Comparison of ENCODE assay signal across 8 mouse cellular contexts in genomic region chr3:95673707-95674211, GRCm38 (mm10). TPM values are rescaled to one million over a fixed set of nuclear protein-coding genes. Genes with fewer than 3 reads are reported as not detected.
DNase-seq lines count a peak whose midpoint lies in the region; ATAC-seq and TF ChIP-seq lines count a peak whose summit lies in the region.

No protein-coding gene starts in this region.

- H3K4me3 ChIP-seq in gastrocnemius, adult 2 months = peak overlapping the region; percentile 66
- H3K4me3 ChIP-seq in ES-E14 (ENCODE audit: insufficient read depth in 1 of 2, low read depth in 1 of 2, low read length in 2 of 2, poor library complexity in 1 of 2, severe bottlenecking in 1 of 2) = peak overlapping the region; percentile 57 to 60
- 0 out of 4 replicates have a peak overlapping the region, but pooled peaks of 1 of the 2 experiments have one; percentile 11 for H3K4me3 ChIP-seq in heart, embryonic 14.5 days (ENCODE audit: control insufficient read depth in 1 of 2, insufficient read depth in 1 of 2, low read depth in 1 of 2, low read length in 2 of 2)
- H3K4me3 ChIP-seq in liver, embryonic 13.5 days (replicated peaks) = peak overlapping the region; percentile 50
- H3K4me3 ChIP-seq in stomach, embryonic 15.5 days (replicated peaks) = peak overlapping the region; percentile 14; the same call in 1 of the 2 replicates

- peaks cover 4 to 45% of the 10 kb centered on the region in 2 experiments for H3K4me1 ChIP-seq in ES-E14 (ENCODE audit: control insufficient read depth in 2 of 2, insufficient read depth in 2 of 2, low read length in 2 of 2, poor library complexity in 1 of 2)
- H3K4me1 ChIP-seq in heart, embryonic 14.5 days (ENCODE audit: control insufficient read depth in 2 of 2, insufficient read depth in 2 of 2, low read length in 2 of 2) = peaks cover 46 to 61% of the 10 kb centered on the region in 2 experiments
- peaks cover 86% of the 10 kb centered on the region for H3K4me1 ChIP-seq in liver, embryonic 13.5 days (replicated peaks)
- peaks cover 58% of the 10 kb centered on the region for H3K4me1 ChIP-seq in stomach, embryonic 15.5 days

- peak; percentile 52 for DNase-seq in gastrocnemius, adult 2 months
- DNase-seq in gastrocnemius, postnatal 10 days = no peak
- DNase-seq in ES-E14 (ENCODE audit: low read depth, low spot score) = no peak
- DNase-seq in liver, embryonic 13.5 days = no peak
- DNase-seq in right cerebral cortex, postnatal 25 days = no peak
- no peak for DNase-seq in cerebellum, adult 11-12 months

- intact Hi-C loops in gastrocnemius, adult 2 months (cut with DNase I) = no loop called here

- in situ Hi-C loops in ES-E14 (cut with MboI; ENCODE audit: low sequenced_read_pairs in 2 of 2, unreplicated experiment in 2 of 2) = no loop called here

- H3K4me2 ChIP-seq in heart, embryonic 14.5 days (ENCODE audit: low read length) = peak overlapping the region; percentile 58
- peak overlapping the region; percentile 83 for H3K4me2 ChIP-seq in liver, embryonic 13.5 days
- peak overlapping the region; percentile 46 for H3K4me2 ChIP-seq in stomach, embryonic 15.5 days

- no peaks in the 10 kb centered on the region for H3K27me3 ChIP-seq in heart, embryonic 14.5 days (ENCODE audit: control insufficient read depth, insufficient read depth, low read length)
- no peaks in the 10 kb centered on the region for H3K27me3 ChIP-seq in liver, embryonic 13.5 days
- H3K27me3 ChIP-seq in stomach, embryonic 15.5 days (replicated peaks) = no peaks in the 10 kb centered on the region

- H3K36me3 ChIP-seq in ES-E14 (ENCODE audit: control insufficient read depth, insufficient read depth, low read length, poor library complexity, severe bottlenecking) = peaks cover 3% of the 10 kb centered on the region; the same call in 1 of the 2 replicates
- H3K36me3 ChIP-seq in heart, embryonic 14.5 days (ENCODE audit: control insufficient read depth, insufficient read depth, low read length) = peaks cover 27% of the 10 kb centered on the region
- H3K36me3 ChIP-seq in liver, embryonic 13.5 days = peaks cover 31% of the 10 kb centered on the region
- no peaks in the 10 kb centered on the region for H3K36me3 ChIP-seq in stomach, embryonic 15.5 days

- 9% methylated on average over 11 of the region's 11 CpGs for WGBS in heart, embryonic 14.5 days
- WGBS in liver, embryonic 13.5 days (ENCODE audit: insufficient replicate concordance) = 12% methylated on average over 11 of the region's 11 CpGs
- 12% methylated on average over 11 of the region's 11 CpGs for WGBS in stomach, embryonic 15.5 days

- ATAC-seq in heart, embryonic 14.5 days (ENCODE audit: insufficient number of reproducible peaks, insufficient read depth, low FRiP score, low read depth) = no peak; the same call in 1 of the 2 replicates
- ATAC-seq in liver, embryonic 13.5 days (ENCODE audit: low read depth) = no peak
- ATAC-seq in stomach, embryonic 15.5 days (ENCODE audit: insufficient read depth, low FRiP score, low read depth) = peak; percentile 21

- no peak for TF ChIP-seq CTCF in gastrocnemius, adult 2 months (IDR thresholded peaks at IDR 0.05)

- peak overlapping the region; percentile 96 for H3K27ac ChIP-seq in gastrocnemius, adult 2 months
- peak overlapping the region; percentile 100 for H3K27ac ChIP-seq in ES-E14 (ENCODE audit: insufficient read depth, low read depth, low read length, poor library complexity, severe bottlenecking)
- peak overlapping the region; percentile 93 to 97 for H3K27ac ChIP-seq in heart, embryonic 14.5 days (replicated peaks in 1 of 2; ENCODE audit: control insufficient read depth in 1 of 2, insufficient read depth in 1 of 2, low read depth in 2 of 2, low read length in 2 of 2)
- H3K27ac ChIP-seq in liver, embryonic 13.5 days = peak overlapping the region; percentile 99
- peak overlapping the region; percentile 98 for H3K27ac ChIP-seq in stomach, embryonic 15.5 days

- H3K9me3 ChIP-seq in ES-E14 (ENCODE audit: control insufficient read depth, insufficient read depth, low read depth, low read length) = no peaks in the 10 kb centered on the region
- no peaks in the 10 kb centered on the region for H3K9me3 ChIP-seq in heart, embryonic 14.5 days (ENCODE audit: control insufficient read depth, low read length)
- H3K9me3 ChIP-seq in liver, embryonic 13.5 days (replicated peaks) = no peaks in the 10 kb centered on the region
- H3K9me3 ChIP-seq in stomach, embryonic 15.5 days = no peaks in the 10 kb centered on the region

- peak overlapping the region; percentile 71 for H3K9ac ChIP-seq in ES-E14 (ENCODE audit: insufficient read depth, low read depth, low read length, poor library complexity, severe bottlenecking)
- H3K9ac ChIP-seq in heart, embryonic 14.5 days (ENCODE audit: low read length) = peak overlapping the region; percentile 67
- H3K9ac ChIP-seq in liver, embryonic 13.5 days = peak overlapping the region; percentile 87
- 0 out of 2 replicates have a peak overlapping the region, but pooled peaks have one; percentile 5 for H3K9ac ChIP-seq in stomach, embryonic 15.5 days

TF ChIP-seq in ES-E14, 5 proteins besides CTCF, POLR2A, EP300 and RAD21:
- TF ChIP-seq MAFK (IDR thresholded peaks at IDR 0.05; ENCODE audit: insufficient read depth, low read depth, low read length) = no peak

RNA-seq across cellular contexts. Expression of gene Adamtsl4, which starts 14.0 kb away (rescaled TPM):
- 10 to 100 TPM; 17.2 to 32.0 TPM for total RNA-seq in gastrocnemius, adult 2 months (2021)
- 10 to 100 TPM; 23.9 to 26.3 TPM for total RNA-seq in gastrocnemius, postnatal 10 days (2021)
- 1.9 and 5.0 TPM in 2 replicates for total RNA-seq in ES-E14 (2012; rRNA removed)
- polyA plus RNA-seq in heart, embryonic 14.5 days (2014; fragmentation: Nextera tagmentation; extraction: Ambion mirVana) = 6.3 and 7.0 TPM in 2 replicates
- 0.37 and 0.83 TPM in 2 replicates for polyA plus RNA-seq in liver, embryonic 13.5 days (2015; fragmentation: Nextera tagmentation; extraction: Ambion mirVana)
- polyA plus RNA-seq in stomach, embryonic 15.5 days (2015; fragmentation: Nextera tagmentation; extraction: Ambion mirVana) = 3.8 and 7.3 TPM in 2 replicates

RNA-seq across cellular contexts. Expression of gene Mcl1, which starts 15.2 kb away (rescaled TPM):
- total RNA-seq in gastrocnemius, adult 2 months (2021) = 100 to 1,000 TPM; 110 to 123 TPM
- 100 to 1,000 TPM in 1 of 2 experiments, 10 to 100 TPM in 1; 96.8 to 111 TPM for total RNA-seq in gastrocnemius, postnatal 10 days (2021)
- total RNA-seq in ES-E14 (2012; rRNA removed) = 207 and 253 TPM in 2 replicates
- polyA plus RNA-seq in heart, embryonic 14.5 days (2014; fragmentation: Nextera tagmentation; extraction: Ambion mirVana) = 54.3 and 57.2 TPM in 2 replicates
- 31.8 and 33.3 TPM in 2 replicates for polyA plus RNA-seq in liver, embryonic 13.5 days (2015; fragmentation: Nextera tagmentation; extraction: Ambion mirVana)
- 54.1 and 57.7 TPM in 2 replicates for polyA plus RNA-seq in stomach, embryonic 15.5 days (2015; fragmentation: Nextera tagmentation; extraction: Ambion mirVana)

RNA-seq across cellular contexts. Expression of gene Ensa, which starts 49.0 kb away (rescaled TPM):
- 100 to 1,000 TPM in 1 of 2 experiments, 10 to 100 TPM in 1; 97.2 to 102 TPM for total RNA-seq in gastrocnemius, adult 2 months (2021)
- total RNA-seq in gastrocnemius, postnatal 10 days (2021) = 10 to 100 TPM; 80.1 to 80.2 TPM
- total RNA-seq in ES-E14 (2012; rRNA removed) = 54.1 and 56.8 TPM in 2 replicates
- polyA plus RNA-seq in heart, embryonic 14.5 days (2014; fragmentation: Nextera tagmentation; extraction: Ambion mirVana) = 47.4 and 51.1 TPM in 2 replicates
- 33.4 and 36.8 TPM in 2 replicates for polyA plus RNA-seq in liver, embryonic 13.5 days (2015; fragmentation: Nextera tagmentation; extraction: Ambion mirVana)
- polyA plus RNA-seq in stomach, embryonic 15.5 days (2015; fragmentation: Nextera tagmentation; extraction: Ambion mirVana) = 65.6 and 71.0 TPM in 2 replicates

Comparison
In these comparisons a context has a peak if more than half of its experiments do, and no peak if none do; other contexts are left out.
1. H3K9ac ChIP-seq: peak in every context shown above with its lines; median percentile 87 in liver, embryonic 13.5 days; 71 in ES-E14; 67 in heart, embryonic 14.5 days; 5 in stomach, embryonic 15.5 days.